Mouse (Mus musculus): ENCODE data around the gene Syce1.

Syce1 gene

DNA sequence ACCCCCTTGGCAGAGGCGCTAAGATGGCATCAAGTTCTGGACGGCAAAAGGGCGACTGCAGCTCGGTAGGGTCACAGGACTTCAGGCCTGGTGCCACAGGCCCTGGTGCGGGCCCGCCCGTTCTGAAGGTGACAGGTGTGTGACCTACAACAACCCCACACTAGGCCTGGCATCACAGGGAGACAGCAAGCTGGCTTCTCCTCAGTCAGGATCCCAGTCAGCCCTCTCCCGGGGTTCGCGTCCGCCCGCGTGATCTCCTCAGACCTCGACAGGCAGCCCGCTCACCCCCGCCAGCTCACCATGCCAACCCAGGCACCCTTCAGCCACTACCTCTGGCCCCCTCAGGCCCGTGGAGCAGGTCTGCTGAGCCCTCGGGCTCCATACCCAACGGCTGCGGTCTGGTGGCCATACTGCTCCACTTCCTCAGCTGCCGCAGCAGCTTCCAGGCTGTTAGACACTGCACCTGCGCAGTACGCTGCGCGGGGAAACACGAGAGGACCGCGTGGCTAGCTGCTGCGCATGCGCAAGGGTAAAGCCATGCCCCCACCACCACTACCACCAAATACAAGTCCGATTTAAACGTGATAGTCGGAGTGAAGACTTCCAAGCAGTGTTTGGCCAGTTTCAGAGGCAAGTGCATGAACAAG is at the start of gene Syce1:
Gene Syce1, minus strand, starts transcription at position 447 of the 647 bp plus-strand sequence.
- no peak for DNase-seq

DNA sequence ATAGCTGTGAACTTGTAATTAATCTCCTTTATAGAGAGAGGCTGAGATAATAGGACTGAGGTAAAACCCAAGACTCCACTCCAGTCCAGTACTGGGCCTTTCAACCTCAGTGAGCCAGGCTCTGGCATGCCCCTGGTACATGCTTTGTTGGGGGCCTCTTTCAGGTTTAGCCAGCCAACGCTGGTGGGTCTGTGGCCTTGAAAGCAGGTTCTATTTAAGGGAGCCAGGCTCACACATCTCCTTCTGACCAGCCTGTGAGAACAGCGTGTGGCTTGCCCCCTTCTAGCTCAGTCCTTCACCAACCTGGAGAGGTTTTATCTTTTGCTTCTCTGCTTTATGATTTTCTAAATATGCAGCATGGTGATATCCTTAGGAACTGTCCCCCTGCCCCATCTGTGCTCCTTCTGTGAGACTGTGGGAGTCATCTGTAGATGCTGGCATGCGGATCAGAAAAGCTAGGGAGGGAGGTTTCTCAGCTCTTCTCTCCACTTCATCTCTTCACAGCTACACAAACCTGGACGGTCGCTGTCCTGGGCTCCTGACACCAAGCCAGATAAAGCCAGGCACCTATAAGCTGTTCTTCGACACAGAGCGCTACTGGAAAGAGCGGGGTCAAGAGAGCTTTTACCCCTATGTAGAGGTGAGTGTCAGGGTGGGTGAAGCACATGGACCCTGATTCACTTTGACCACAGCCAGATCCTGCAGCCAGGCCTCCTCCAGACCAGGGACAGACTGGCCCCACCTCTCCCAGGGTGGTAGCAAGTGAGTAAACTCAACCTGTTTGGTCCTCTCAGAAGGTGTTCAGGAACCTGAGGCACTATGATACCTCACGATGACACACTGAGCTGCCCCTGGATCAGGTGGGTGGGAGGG is 48.8 kb upstream of the Syce1 start:
- no peak for DNase-seq

DNA sequence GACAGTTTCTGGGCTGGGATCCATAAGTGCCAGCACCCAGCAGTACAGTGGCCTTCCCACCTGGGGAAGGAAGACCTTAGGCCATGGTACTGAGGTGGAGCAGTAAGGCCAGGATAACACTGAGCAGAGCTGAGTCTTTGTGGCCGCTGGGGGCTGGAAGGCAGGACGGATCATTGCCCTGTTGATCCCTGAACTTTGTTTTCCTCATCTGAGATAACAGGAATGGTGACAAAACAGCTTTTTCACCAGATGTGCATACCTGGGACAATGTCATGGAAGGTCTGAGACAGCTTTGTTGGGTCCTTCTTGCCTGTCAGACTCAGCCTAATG is 48.1 kb upstream of the Syce1 start:
- no peak for DNase-seq

DNA sequence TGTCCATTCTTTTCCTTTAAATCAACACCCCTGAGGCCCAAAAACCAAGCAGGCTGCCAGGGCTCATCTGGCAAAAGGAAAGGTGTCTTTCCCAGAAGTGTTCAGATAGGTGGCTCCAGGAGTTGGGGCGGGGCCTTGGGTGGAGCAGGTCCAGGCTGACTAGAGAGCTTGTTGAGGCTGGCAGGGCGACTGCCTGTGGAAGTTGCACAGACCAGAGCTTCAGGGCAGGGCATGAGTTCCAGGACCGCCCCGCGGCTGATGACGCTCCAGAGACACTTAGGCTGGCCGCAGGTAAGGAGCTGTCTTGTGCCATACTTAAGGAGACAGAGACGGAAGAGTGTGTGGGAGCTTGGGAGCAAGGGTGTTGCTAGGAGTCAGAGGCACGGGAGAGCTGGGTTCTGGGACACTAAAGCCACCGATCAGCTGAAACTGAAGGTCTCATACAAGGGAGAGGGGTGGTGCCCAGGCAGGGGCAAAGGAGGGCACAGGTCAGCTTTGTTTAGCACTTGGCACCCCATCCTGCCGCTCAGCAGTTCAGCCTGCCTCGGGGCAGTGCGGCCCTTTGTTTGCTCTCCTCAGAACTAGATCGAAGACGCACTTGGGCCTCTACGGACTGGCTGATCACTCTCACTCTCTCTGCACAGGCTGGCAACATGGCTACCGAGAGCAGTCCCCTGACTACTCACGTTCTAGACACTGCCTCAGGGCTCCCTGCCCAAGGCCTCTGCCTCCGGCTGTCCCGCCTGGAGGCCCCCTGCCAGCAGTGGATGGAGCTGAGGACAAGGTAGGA is 47.5 kb upstream of the Syce1 start, which contains the start of gene Urah:
Gene Urah, plus strand, starts transcription at position 51 of the 790 bp plus-strand sequence.
- DNase-seq: peak in 1 of 2 experiments; percentile 55

DNA sequence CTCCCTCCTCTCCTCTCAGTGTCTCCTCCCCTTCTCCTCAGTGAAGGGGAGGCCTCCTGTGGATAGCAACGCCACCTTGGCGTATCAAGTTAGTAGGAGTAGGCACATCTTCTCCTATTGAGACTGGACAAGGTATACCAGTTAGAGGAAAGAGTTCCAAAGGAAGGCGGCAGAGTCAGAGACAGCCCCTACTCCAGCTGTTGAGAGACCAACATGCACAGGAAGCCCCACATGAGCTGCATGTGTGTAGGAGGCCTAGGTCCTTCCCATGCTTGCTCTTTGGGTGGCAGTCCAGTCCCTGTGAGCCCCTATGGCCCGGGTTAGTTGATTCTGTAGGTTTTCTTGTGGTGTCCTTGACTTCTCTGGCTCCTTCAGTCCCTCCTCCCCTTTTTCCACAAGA is 45.7 kb upstream of the Syce1 start:
- DNase-seq: no peak

DNA sequence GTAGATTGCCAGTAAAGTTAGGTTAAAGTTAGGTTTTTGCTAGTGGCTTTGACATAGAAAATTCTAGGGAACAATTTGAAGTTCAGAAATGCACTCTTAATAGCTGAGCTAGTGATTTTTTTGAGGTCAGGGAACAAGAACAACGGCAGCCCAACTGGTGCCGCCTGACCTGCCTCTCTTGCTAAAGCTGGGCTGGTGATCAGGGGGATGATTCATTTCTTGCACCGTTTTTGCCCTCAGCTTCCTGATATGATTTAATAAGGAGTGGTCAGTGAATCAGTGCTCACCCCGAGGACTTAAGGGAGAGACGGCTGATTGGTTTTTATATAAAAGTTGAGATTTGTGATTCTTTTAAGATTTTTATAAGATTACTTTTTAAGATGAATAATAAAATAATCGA is 43.8 kb upstream of the Syce1 start:
- DNase-seq: no peak

DNA sequence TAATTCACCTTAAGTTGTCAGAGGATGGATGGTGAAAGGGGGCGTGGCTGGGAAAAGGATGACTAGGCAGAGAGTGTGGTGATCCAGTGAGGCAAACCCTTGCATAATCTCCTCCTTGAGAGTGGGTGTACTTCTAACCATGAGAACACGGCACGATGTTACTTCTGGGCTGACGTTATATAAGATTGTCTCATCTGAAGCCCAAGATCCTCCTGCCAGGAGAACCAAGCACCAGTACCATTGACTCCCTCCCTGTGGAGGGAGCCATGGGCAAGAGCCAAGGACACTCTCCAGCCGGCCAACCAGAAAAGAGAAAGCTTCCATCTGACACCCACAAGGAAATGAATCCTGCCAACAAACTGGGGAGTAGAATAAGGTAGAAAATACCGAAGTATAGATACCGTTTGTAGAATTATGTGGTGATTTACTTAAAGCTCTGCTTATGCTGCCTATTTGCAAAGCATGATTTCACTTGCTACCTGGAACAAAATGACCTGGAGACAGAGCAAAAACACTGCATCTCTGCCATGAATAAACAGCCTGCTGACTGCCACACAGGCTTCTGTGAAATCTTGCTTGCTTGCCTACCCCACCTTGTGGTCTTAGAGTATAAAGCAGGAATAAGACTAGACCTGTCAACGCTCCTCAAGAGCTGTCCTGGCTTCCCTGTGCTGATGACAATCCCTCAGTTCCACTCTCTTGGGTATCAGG is 40.7 kb upstream of the Syce1 start:
- DNase-seq: peak; percentile 84 to 89

DNA sequence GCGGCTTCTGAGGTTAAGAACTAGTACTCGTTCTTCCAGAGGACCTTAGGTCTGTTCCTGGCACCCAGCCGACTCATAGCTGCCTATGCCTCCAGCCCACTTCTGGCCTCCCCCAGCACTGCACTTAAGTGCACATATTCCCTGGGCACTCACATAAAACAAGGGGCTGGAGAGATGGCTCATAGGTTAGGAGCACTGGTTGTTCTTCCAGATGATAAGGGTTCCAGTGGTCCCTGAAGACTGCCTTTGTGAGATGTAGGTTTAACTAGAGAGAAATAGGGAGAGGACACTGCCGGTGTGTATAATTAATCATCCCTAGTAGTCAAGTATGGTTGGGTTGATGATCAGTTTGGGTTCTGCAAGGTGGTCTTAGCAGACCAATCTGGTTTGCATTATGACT is 35.1 kb upstream of the Syce1 start:
- no peak for DNase-seq

DNA sequence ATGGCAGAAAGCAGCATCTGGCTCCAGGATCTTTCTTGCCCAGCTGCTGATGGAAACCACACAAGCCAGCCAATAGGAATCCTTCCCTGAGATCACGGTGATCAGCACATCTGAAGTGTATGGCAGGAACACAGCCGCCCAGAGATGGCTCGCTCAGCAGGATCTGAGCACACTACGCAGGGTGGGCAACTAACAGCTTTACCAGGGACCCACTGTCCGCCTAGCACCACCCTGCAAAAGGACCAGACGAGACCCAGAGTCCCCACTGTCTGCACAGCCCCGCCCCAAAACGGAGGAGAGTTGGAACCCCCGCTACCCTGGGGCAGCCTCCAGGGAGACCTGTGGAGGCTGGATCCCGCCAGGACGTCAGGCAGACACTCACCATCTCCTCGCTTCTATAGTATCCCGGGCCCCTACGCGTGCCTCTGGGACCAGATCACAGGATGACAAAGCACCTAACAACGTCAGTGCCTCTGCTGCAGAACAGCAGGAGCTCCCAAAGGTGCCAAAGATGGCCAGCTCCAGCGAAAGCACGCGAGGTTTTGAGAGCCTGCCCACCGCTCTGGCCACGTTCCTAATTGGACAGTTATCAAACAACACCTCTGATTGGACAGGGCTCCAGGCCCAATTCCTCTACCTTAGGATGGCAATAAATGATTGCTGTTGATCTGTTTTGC is 34.1 kb upstream of the Syce1 start, which contains the start of gene Zfp941:
Gene Zfp941, minus strand, starts transcription at position 526 of the 677 bp plus-strand sequence.
- DNase-seq: peak; percentile 65 to 72

DNA sequence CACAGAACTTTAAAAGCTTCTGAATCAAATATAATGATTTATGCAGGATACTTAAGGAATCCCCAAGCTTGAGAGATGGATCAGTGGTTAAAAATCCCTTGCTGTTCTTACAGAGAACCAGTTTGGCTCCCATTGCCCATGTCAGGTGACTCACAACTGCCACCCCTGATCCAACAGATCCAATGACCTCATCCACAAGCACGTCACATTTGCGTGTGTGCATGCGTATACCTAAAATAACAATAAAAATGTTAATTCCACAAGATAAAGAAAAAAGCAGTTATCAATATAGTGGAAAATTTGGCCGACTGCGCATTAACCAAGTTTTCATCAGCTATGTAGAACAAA is 33.6 kb upstream of the Syce1 start:
- no peak for DNase-seq

DNA sequence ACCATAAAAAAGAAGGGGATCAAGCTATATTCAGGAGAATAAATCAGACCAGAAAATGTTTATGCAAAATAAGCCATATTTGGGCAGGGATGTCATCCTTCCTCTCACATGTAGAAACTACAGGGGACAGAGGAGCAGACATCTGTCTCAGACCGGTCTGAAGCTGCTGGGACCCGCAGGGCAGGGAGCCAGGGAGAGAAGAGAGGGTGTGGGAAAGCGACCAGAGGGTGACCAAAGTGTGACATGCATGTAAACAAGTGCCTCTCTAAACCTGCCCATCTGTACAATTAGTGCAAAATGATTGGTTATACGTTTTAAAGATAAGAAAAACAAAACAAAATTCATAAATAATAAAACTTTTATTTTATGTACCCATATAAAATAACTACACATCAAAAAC is 32.5 kb upstream of the Syce1 start:
- DNase-seq: no peak

DNA sequence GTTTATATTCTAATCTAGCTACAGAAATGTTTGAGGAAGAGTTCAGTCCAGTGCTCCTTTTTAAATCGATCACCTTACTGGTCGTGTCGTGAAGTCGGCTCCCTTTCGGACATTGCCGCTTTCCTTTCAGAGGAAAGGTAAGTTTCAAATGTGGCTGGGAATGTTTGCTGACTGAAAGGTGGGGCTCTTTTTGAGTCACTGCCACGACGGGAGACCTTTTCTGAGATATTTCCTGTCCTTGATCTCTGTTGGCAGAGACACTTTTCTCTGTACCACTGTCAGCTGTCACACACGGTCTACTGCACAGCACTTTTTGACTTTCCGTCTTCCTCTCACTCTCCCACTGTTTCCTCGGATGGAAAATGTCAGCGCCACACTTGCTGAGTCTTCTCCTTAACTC is 25.2 kb upstream of the Syce1 start:
- no peak for DNase-seq

DNA sequence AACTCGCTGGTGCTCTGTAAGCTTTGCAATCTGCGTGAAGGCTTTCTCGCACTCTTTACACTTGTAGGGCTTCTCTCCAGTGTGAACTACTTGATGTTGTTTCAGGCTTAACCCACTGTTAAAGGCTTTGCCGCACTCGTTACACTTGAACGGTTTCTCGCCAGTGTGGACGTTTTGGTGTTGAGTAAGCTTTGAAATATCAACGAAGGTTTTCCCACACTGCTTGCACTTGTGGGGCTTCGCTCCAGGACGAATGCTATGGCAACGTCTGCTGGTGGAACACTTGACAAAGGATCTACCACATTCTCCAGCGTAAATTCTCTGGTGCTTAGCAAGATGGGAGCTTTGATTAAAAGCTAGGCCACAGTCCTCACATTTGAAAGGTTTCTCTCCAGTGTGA is 24.1 kb upstream of the Syce1 start:
- DNase-seq: no peak

DNA sequence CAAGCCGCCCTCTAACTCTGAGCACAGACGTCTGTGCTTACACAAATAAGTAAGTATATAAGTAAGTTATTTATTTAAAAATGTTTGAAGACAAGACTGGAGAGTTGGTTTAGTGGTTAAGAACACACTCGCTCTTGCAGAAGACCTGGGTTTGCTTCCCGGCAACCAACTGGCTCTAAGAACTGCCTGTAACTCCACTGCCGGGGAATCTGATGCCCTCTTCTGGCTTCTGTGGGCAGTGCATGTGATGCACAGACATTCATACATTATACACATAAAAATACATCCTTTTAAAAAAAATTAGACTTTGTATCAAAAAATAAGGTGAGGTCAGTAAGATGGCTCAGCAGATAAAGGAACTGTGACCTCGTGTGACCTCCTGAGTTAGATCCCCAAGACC is 22.8 kb upstream of the Syce1 start:
- no peak for DNase-seq

DNA sequence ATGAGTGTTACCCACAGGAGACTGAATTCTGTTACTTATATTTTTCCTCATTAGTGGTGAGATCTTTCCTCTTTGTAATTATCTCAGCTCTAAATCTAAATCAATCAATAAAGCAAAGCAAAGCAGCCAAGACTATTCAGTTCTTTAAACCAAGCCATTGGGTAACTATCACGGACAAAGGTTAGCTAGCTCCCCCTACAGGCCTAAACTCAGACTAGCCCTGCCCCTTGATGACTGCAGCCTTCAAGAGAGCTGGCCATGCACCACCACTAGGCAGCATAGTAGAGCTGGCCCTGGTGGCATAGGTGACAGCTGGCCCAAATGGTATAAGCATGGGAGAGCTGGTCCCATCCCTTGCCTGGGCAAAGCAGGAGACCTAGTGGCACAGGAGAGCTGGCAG is 18.1 kb upstream of the Syce1 start:
- DNase-seq: peak; percentile 70 to 84

DNA sequence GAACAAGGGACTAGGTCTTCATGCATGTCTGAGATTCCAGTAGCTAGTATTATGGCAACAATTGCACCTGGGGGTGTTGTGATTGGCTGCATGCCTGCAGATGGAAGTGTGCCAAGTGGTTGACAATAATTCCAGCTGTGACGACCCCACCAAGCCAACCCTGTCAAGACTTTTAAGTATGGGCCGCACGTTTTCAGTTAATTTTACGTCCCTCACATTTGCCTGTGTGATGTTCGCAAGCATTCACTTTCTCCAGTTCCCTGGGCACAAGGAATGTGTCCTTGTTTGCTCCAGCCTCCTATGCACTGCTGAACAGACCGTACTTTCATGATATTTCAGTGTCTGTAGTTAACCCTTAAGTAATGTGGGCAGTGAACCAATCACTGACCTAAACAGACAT is 15.0 kb upstream of the Syce1 start:
- DNase-seq: peak; percentile 66 to 72

DNA sequence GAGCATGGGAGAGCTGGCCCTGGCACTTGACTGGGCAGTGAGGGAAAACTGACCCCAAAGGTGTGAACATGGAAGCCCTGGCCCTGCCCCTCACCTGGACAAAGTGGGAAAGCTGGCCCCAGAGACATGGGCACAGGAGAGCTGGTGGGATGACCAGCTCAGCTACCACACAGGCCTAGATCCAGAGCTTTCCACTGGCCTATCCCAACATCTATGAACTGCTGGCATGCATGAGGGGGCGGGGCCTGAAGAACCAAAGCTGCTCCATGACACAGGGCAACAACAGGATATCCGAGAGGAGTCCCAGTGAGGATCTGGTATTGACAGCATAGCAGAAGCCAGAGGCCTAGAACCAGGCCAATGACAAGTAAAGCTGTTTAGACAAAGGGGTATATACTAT is 10.6 kb upstream of the Syce1 start:
- DNase-seq: no peak

DNA sequence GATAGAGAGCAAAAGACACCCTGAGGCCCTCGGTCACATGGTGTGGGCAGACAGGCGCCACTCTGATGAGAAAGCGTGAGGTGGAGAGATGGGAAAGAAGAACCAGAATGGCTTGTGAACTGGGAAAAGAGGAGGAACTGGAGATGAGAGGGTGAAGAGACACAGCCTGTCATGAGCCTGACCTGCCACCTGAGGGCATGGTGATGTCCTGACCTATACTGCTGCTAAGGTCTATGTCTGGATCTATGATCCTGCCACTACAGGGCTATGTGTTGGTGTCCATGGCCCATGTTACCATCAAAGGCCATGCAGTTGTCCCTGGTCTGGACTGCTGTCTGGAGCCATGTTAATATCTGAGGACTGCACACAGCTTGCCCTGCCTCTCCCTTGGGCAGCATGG is 10.0 kb upstream of the Syce1 start:
- DNase-seq: no peak

DNA sequence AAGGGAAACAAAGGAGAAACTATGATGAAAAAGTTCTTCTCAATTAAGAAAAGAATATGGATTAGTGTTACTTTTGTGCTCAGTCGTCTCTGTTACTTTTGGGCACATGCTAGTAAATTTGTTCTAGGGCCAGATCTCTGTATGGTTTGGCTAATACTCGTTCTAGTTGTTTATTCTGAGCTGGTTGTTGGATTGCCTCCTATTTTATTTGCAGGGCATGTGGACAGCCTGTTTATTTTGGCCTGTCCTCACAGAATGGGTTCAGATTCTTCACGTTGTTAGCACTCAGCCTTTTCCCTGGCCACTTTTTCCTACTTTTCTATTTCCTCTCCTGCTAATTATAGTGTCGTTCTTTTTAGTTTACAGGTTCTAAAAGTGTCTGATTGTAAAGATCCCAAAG is 5.9 kb upstream of the Syce1 start:
- DNase-seq: no peak

DNA sequence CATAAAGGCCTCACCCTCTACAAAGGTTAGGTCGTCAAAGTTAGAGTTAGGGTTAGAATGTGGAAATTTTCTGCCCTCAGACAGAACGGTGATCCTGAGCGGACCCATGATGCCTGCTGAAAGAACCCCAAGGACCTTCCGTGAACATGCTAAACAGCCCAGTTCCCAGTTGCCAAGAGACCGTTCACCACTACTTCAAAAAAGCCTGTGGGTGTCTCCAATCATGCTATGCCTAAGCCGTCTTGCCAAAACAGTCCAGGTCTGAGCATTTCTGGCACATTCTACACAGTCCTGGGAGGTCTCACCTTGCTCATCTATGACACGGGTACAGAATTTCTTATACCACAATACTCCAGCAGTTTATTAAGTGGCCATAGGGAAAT is 392 bp upstream of the Syce1 start:
- no peak for DNase-seq

DNA sequence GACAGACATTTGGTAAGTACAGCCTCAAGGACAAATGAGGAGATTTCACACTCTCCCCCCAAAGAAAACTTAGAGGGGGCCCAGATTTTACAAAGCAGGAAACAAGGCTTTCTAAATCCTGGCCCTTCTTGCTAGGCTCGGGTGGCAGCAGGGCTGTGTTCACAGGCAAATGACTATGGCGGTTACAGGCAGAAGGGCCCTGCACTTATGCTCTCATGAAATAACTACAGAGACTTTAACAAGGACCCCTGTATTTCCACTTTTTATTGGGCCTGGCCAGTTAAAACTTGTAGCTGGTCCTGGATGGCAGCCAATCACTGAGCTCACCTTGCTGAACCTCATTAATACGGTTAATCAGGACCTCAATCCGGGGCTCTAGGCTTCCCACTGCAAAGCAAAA is 7.1 kb downstream of the Syce1 start:
- DNase-seq: no peak

DNA sequence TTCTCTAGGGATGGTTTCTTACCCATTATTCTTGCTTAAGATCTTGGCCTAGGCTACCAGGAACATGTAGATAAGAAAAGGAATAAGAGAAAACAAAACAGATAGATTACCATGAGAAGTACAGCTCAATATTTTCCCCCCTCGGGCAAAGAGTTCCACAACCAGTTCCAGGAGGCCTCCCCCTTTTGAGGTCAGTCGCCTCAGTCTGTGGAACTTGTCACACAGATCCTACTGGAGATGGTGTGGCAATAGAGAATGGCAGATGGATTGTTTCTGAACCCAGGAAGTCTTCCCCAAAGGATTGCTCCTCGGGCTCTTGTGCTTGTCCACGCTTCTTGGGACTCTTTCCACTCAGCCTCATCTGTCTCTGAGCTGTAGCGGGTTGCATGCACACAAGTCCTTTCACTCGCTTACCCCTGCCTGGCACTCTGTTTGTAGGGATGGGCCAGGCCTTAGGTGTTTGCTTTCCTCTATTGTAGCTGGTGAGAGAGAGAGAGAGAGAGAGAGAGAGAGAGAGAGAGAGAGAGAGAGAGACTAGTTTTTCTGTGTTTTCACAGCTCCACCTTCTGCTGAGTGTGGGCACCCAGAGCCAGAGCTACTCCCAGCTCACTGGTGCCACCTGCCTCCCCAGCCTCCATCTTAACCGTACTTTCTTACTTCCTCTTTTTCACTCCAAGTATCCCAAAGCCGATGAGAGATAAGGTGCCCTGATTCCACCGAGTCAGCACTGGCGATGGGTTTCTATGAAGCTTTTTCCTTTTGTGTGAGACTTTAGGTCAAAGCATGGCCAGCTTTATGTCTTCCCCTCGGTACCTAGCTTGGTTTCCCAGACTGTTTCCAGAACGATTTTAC is 21.5 kb downstream of the Syce1 start:
- DNase-seq: no peak
